ENCODE assay signal across 10 mouse cellular contexts in genomic region chr11:77771879-77772713, GRCm38 (mm10). TPM values are rescaled to one million over a fixed set of nuclear protein-coding genes. Genes with fewer than 3 reads are reported as not detected.
DNase-seq lines count a peak whose midpoint lies in the region; ATAC-seq lines count a peak whose summit lies in the region.
"Had no signal": no experiment of that assay in that cellular context is flagged by ENCODE, and none has a peak within 500 bp of the region (broad histone marks: within the 10 kb centered on the region; RNA-seq: fewer than 3 reads in every experiment).

No protein-coding gene starts in this region.

- ATAC-seq in heart, embryonic 12.5 days (ENCODE audit: insufficient number of reproducible peaks, low FRiP score): peak; percentile 39; the same call in 1 of the 2 replicates
- no peak for ATAC-seq in heart, embryonic 11.5 days (replicated peaks; ENCODE audit: insufficient number of reproducible peaks, low FRiP score, low TSS enrichment)
- ATAC-seq in embryonic facial prominence, embryonic 13.5 days (ENCODE audit: insufficient number of reproducible peaks, insufficient read depth, low FRiP score, low TSS enrichment, low read depth): no peak
- peak; percentile 90 for ATAC-seq in stomach, embryonic 15.5 days (ENCODE audit: insufficient read depth, low FRiP score, low read depth)
- ATAC-seq in hindbrain, embryonic 11.5 days (ENCODE audit: low FRiP score): no peak
- ATAC-seq: forebrain, embryonic 14.5 days had no signal

- no peak overlapping the region for H3K4me2 ChIP-seq in heart, embryonic 12.5 days
- H3K4me2 ChIP-seq in heart, embryonic 11.5 days: no peak overlapping the region
- no peak overlapping the region for H3K4me2 ChIP-seq in embryonic facial prominence, embryonic 13.5 days
- H3K4me2 ChIP-seq in stomach, embryonic 15.5 days: peak overlapping the region; percentile 12; the same call in 1 of the 2 replicates
- H3K4me2 ChIP-seq in hindbrain, embryonic 11.5 days (replicated peaks; ENCODE audit: low read depth, low read length): no peak overlapping the region

- 36% methylated on average over 8 of the region's 8 CpGs for whole genome bisulfite sequencing in heart, embryonic 12.5 days
- WGBS in heart, embryonic 11.5 days (ENCODE audit: insufficient replicate concordance): 37% methylated on average over 8 of the region's 8 CpGs
- WGBS in embryonic facial prominence, embryonic 13.5 days: 61% methylated on average over 8 of the region's 8 CpGs
- WGBS in stomach, embryonic 15.5 days: 51% methylated on average over 8 of the region's 8 CpGs
- 53% methylated on average over 8 of the region's 8 CpGs for WGBS in hindbrain, embryonic 11.5 days

- peaks cover 34% of the 10 kb centered on the region for H3K4me1 ChIP-seq in heart, embryonic 12.5 days (replicated peaks)
- H3K4me1 ChIP-seq in heart, embryonic 11.5 days (ENCODE audit: control insufficient read depth, insufficient read depth, low read length): peaks cover 25% of the 10 kb centered on the region
- H3K4me1 ChIP-seq in embryonic facial prominence, embryonic 13.5 days: peaks cover 15% of the 10 kb centered on the region
- H3K4me1 ChIP-seq in stomach, embryonic 15.5 days: 0 out of 2 replicates have a peak, but pooled peaks cover 12% of the 10 kb centered on the region
- H3K4me1 ChIP-seq in hindbrain, embryonic 11.5 days (replicated peaks; ENCODE audit: control insufficient read depth, insufficient read depth, low read length): 0 out of 2 replicates have a peak, but pooled peaks cover 2% of the 10 kb centered on the region

- no peaks in the 10 kb centered on the region for H3K9me3 ChIP-seq in heart, embryonic 12.5 days (replicated peaks)
- H3K9me3 ChIP-seq in heart, embryonic 11.5 days (replicated peaks; ENCODE audit: control insufficient read depth, low read length): no peaks in the 10 kb centered on the region
- no peaks in the 10 kb centered on the region for H3K9me3 ChIP-seq in embryonic facial prominence, embryonic 13.5 days
- H3K9me3 ChIP-seq in stomach, embryonic 15.5 days: no peaks in the 10 kb centered on the region
- no peaks in the 10 kb centered on the region for H3K9me3 ChIP-seq in hindbrain, embryonic 11.5 days (ENCODE audit: control insufficient read depth, low read length)

- peaks cover under 1% of the 10 kb centered on the region for H3K36me3 ChIP-seq in heart, embryonic 12.5 days
- no peaks in the 10 kb centered on the region for H3K36me3 ChIP-seq in heart, embryonic 11.5 days (ENCODE audit: control insufficient read depth, insufficient read depth, low read length)
- H3K36me3 ChIP-seq in embryonic facial prominence, embryonic 13.5 days: peaks cover under 1% of the 10 kb centered on the region; the same call in 1 of the 2 replicates
- 0 out of 2 replicates have a peak, but pooled peaks cover under 1% of the 10 kb centered on the region for H3K36me3 ChIP-seq in stomach, embryonic 15.5 days
- no peaks in the 10 kb centered on the region for H3K36me3 ChIP-seq in hindbrain, embryonic 11.5 days (ENCODE audit: control insufficient read depth, insufficient read depth, low read length)

- H3K4me3 ChIP-seq in heart, embryonic 12.5 days: no peak overlapping the region
- H3K4me3 ChIP-seq in heart, embryonic 11.5 days (ENCODE audit: low read depth, low read length): no peak overlapping the region
- no peak overlapping the region for H3K4me3 ChIP-seq in embryonic facial prominence, embryonic 13.5 days
- no peak overlapping the region for H3K4me3 ChIP-seq in stomach, embryonic 15.5 days (replicated peaks)
- no peak overlapping the region for H3K4me3 ChIP-seq in hindbrain, embryonic 11.5 days (ENCODE audit: low read depth, low read length)

- DNase-seq in kidney, postnatal 36 days: peak; percentile 68 to 83
- DNase-seq in right cerebral cortex, adult 18-20 months: no peak
- DNase-seq in hindbrain, embryonic 11.5 days (ENCODE audit: low spot score): no peak
- no peak for DNase-seq in spleen, adult 12 weeks (ENCODE audit: low spot score)

- H3K27ac ChIP-seq in heart, embryonic 12.5 days (ENCODE audit: poor library complexity, severe bottlenecking): peak overlapping the region; percentile 26; the same call in 1 of the 2 replicates
- H3K27ac ChIP-seq in heart, embryonic 11.5 days (ENCODE audit: low read depth, low read length): no peak overlapping the region
- 0 out of 2 replicates have a peak overlapping the region, but pooled peaks have one; percentile 29 for H3K27ac ChIP-seq in embryonic facial prominence, embryonic 13.5 days
- peak overlapping the region; percentile 88 for H3K27ac ChIP-seq in stomach, embryonic 15.5 days
- no peak overlapping the region for H3K27ac ChIP-seq in hindbrain, embryonic 11.5 days (ENCODE audit: low read depth, low read length)

- no peaks in the 10 kb centered on the region for H3K27me3 ChIP-seq in heart, embryonic 12.5 days (replicated peaks)
- no peaks in the 10 kb centered on the region for H3K27me3 ChIP-seq in heart, embryonic 11.5 days (ENCODE audit: control insufficient read depth, insufficient read depth, low read length)
- H3K27me3 ChIP-seq in embryonic facial prominence, embryonic 13.5 days: no peaks in the 10 kb centered on the region
- no peaks in the 10 kb centered on the region for H3K27me3 ChIP-seq in stomach, embryonic 15.5 days (replicated peaks)
- H3K27me3 ChIP-seq in hindbrain, embryonic 11.5 days (ENCODE audit: control insufficient read depth, insufficient read depth, low read length): no peaks in the 10 kb centered on the region

- no peak overlapping the region; the same call in 1 of the 2 replicates for H3K9ac ChIP-seq in heart, embryonic 12.5 days
- no peak overlapping the region for H3K9ac ChIP-seq in heart, embryonic 11.5 days (ENCODE audit: low read depth, low read length)
- no peak overlapping the region for H3K9ac ChIP-seq in embryonic facial prominence, embryonic 13.5 days
- H3K9ac ChIP-seq in stomach, embryonic 15.5 days: no peak overlapping the region
- no peak overlapping the region for H3K9ac ChIP-seq in hindbrain, embryonic 11.5 days (ENCODE audit: low read depth, low read length)

RNA-seq across cellular contexts. Expression of gene Myo18a, which starts 9.1 kb away (rescaled TPM):
- 154 and 164 TPM in 2 replicates for polyA plus RNA-seq in heart, embryonic 12.5 days (2016; fragmentation: Nextera tagmentation; extraction: Ambion mirVana)
- 94.0 and 96.7 TPM in 2 replicates for polyA plus RNA-seq in heart, embryonic 11.5 days (2014; fragmentation: Nextera tagmentation; extraction: Ambion mirVana)
- 28.4 and 34.0 TPM in 2 replicates for polyA plus RNA-seq in embryonic facial prominence, embryonic 13.5 days (2015; fragmentation: Nextera tagmentation; extraction: Ambion mirVana)
- polyA plus RNA-seq in stomach, embryonic 15.5 days (2015; fragmentation: Nextera tagmentation; extraction: Ambion mirVana): 29.7 and 29.9 TPM in 2 replicates
- polyA plus RNA-seq in hindbrain, embryonic 11.5 days (2014; fragmentation: Nextera tagmentation; extraction: Ambion mirVana): 22.7 and 29.2 TPM in 2 replicates

RNA-seq across cellular contexts. Expression of gene Gm10277, which starts 15.5 kb away (rescaled TPM):
- polyA plus RNA-seq in heart, embryonic 12.5 days (2016; fragmentation: Nextera tagmentation; extraction: Ambion mirVana): 1.2 and 1.5 TPM in 2 replicates
- 0.55 and 0.87 TPM in 2 replicates for polyA plus RNA-seq in heart, embryonic 11.5 days (2014; fragmentation: Nextera tagmentation; extraction: Ambion mirVana)
- 1.8 TPM in 2 replicates for polyA plus RNA-seq in embryonic facial prominence, embryonic 13.5 days (2015; fragmentation: Nextera tagmentation; extraction: Ambion mirVana)
- polyA plus RNA-seq in stomach, embryonic 15.5 days (2015; fragmentation: Nextera tagmentation; extraction: Ambion mirVana): 1.5 and 1.6 TPM in 2 replicates
- 0.74 and 0.96 TPM in 2 replicates for polyA plus RNA-seq in hindbrain, embryonic 11.5 days (2014; fragmentation: Nextera tagmentation; extraction: Ambion mirVana)

RNA-seq across cellular contexts. Expression of gene Cryba1, which starts 47.0 kb away (rescaled TPM):
- 0.51 TPM in 1 of 2 replicates, not detected in the other for polyA plus RNA-seq in heart, embryonic 12.5 days (2016; fragmentation: Nextera tagmentation; extraction: Ambion mirVana)
- not detected in 2 replicates for polyA plus RNA-seq in heart, embryonic 11.5 days (2014; fragmentation: Nextera tagmentation; extraction: Ambion mirVana)
- 1.1 TPM in 1 of 2 replicates, not detected in the other for polyA plus RNA-seq in embryonic facial prominence, embryonic 13.5 days (2015; fragmentation: Nextera tagmentation; extraction: Ambion mirVana)
- polyA plus RNA-seq in stomach, embryonic 15.5 days (2015; fragmentation: Nextera tagmentation; extraction: Ambion mirVana): 0.13 TPM in 1 of 2 replicates, not detected in the other
- polyA plus RNA-seq in hindbrain, embryonic 11.5 days (2014; fragmentation: Nextera tagmentation; extraction: Ambion mirVana): 2.7 and 4.0 TPM in 2 replicates
- polyA plus RNA-seq: large intestine, adult 2 months had no signal

Comparison
In these comparisons a context has a peak if more than half of its experiments do, and no peak if none do; other contexts are left out.
1. ATAC-seq: peak in heart, embryonic 12.5 days (single experiment) and stomach, embryonic 15.5 days (single experiment); none in heart, embryonic 11.5 days (single experiment), embryonic facial prominence, embryonic 13.5 days (single experiment) and hindbrain, embryonic 11.5 days (single experiment).
2. H3K27ac ChIP-seq: peak in heart, embryonic 12.5 days (single experiment), embryonic facial prominence, embryonic 13.5 days (single experiment) and stomach, embryonic 15.5 days (single experiment); none in heart, embryonic 11.5 days (single experiment) and hindbrain, embryonic 11.5 days (single experiment).
3. DNase-seq: peak in kidney, postnatal 36 days (2 of 2); none in right cerebral cortex, adult 18-20 months (single experiment), hindbrain, embryonic 11.5 days (single experiment) and spleen, adult 12 weeks (single experiment).